Mouse (Mus musculus) E14TG2a.4 (cell line): ENCODE results near the gene Shank3.

Source experiments
- CTCF ChIP-seq: conservative IDR thresholded peaks from 2 replicates; pipeline ENCODE4 v1.5.1; 2014; ENCODE audit warnings: low read length
- NANOG ChIP-seq: IDR thresholded peaks from 2 replicates; pipeline ENCODE4 v1.6.1; 2014; ENCODE audit warnings: borderline replicate concordance, low read length, mixed read lengths

GRCm38 (mm10) chr15:89499784-89500220 lies 379 bp downstream of the Shank3 start:
- TF ChIP-seq CTCF (no peak), NANOG (no peak)
